Mouse (Mus musculus) small intestine, adult 2 months (tissue): ENCODE data around the gene Tmc6. TPM values are rescaled to one million over a fixed set of nuclear protein-coding genes. Genes with fewer than 3 reads are reported as not detected.

Source experiments
- H3K27ac ChIP-seq: fragments of 200-500 bp; 2 replicates; pipeline ENCODE4 v1.5.1; 2012; ENCODE audit warnings: low read depth, low read length, control low read depth, inconsistent platforms; ENCODE audit not compliant: insufficient read depth
- H3K27me3 ChIP-seq: fragments of 200-500 bp; 2 replicates; pipeline ENCODE4 v1.6.1; 2012; ENCODE audit warnings: mild to moderate bottlenecking, moderate library complexity, low read length, inconsistent platforms; ENCODE audit not compliant: control insufficient read depth, insufficient read depth
- H3K36me3 ChIP-seq: fragments of 200-500 bp; 2 replicates; pipeline ENCODE4 v1.6.1; 2012; ENCODE audit warnings: mild to moderate bottlenecking, low read length, control low read depth, inconsistent platforms; ENCODE audit not compliant: control insufficient read depth, insufficient read depth
- H3K4me1 ChIP-seq: fragments of 200-500 bp; 2 replicates; pipeline ENCODE4 v1.6.1; 2012; ENCODE audit warnings: low read length, inconsistent platforms, mixed read lengths; ENCODE audit not compliant: control insufficient read depth, insufficient read depth, insufficient read length
- H3K4me3 ChIP-seq: fragments of 200-500 bp; 2 replicates; pipeline ENCODE4 v1.5.1; 2012; ENCODE audit warnings: low read depth, mild to moderate bottlenecking, control low read depth, inconsistent platforms, low read length, moderate library complexity
- CTCF ChIP-seq: fragments of 200-500 bp; IDR thresholded peaks from 2 replicates; pipeline ENCODE4 v1.5.1; 2012; ENCODE audit warnings: low read depth, mild to moderate bottlenecking, control low read depth, inconsistent platforms, low read length, moderate library complexity, mixed read lengths; ENCODE audit not compliant: insufficient replicate concordance, insufficient read length; ENCODE audit errors: extremely low read depth
- POLR2A ChIP-seq: fragments of 200-500 bp; IDR thresholded peaks from 2 replicates; pipeline ENCODE4 v1.6.1; 2012; ENCODE audit warnings: low read depth, mild to moderate bottlenecking, control low read depth, inconsistent platforms, low read length, moderate library complexity
- WGBS: fragments of 180-500 bp; shearing (Covaris S2); methylation state at CpG from one replicate; pipeline ENCODE4 v1.1.7; 2018; 5-methylcytosine and 5-hydroxymethylcytosine counted together
- polyA plus RNA-seq: library from polyadenylated mRNA; depleted of rRNA; stranded (reverse); fragments of >200 nt; gene quantifications from 2 replicates; pipeline ENCODE4 v1.2.3, GENCODE M21; 2012

Tmc6 gene
- polyA plus RNA-seq, 1 experiment: 84.7 TPM

- Histone ChIP-seq H3K27me3 (no peaks in the 10 kb centered on the region), H3K4me1 (peaks cover 16% of the 10 kb centered on the region), H3K36me3 (peaks cover 54% of the 10 kb centered on the region), H3K4me3 (no peak overlapping the region), H3K27ac (no peak overlapping the region)
- no peak for TF ChIP-seq POLR2A
- no peak for TF ChIP-seq CTCF
- 90% methylated on average over 14 of the region's 14 CpGs for WGBS
Measured at GRCm38 (mm10) chr11:117776085-117776792, 5.8 kb downstream of the Tmc6 start.

- Histone ChIP-seq H3K4me3 (no peak overlapping the region), H3K27ac (no peak overlapping the region), H3K36me3 (peaks cover 57% of the 10 kb centered on the region), H3K4me1 (peaks cover 13% of the 10 kb centered on the region), H3K27me3 (no peaks in the 10 kb centered on the region)
- 88% methylated on average over 13 of the region's 13 CpGs for WGBS
- TF ChIP-seq CTCF (no peak), POLR2A (no peak)
Measured at GRCm38 (mm10) chr11:117775540-117775939, 6.5 kb downstream of the Tmc6 start.

GRCm38 (mm10) chr11:117774925-117775324 lies 7.1 kb downstream of the Tmc6 start:
- TF ChIP-seq CTCF: no peak
- no peak for TF ChIP-seq POLR2A
- H3K4me3 ChIP-seq: no peak overlapping the region
- H3K36me3 ChIP-seq: peaks cover 63% of the 10 kb centered on the region
- H3K27ac ChIP-seq: no peak overlapping the region
- H3K27me3 ChIP-seq: no peaks in the 10 kb centered on the region
- H3K4me1 ChIP-seq: peaks cover 13% of the 10 kb centered on the region
- WGBS: 91% methylated on average over 10 of the region's 10 CpGs

- Histone ChIP-seq H3K4me3 (no peak overlapping the region), H3K36me3 (peaks cover 58% of the 10 kb centered on the region), H3K27ac (no peak overlapping the region), H3K4me1 (peaks cover 11% of the 10 kb centered on the region), H3K27me3 (no peaks in the 10 kb centered on the region)
- TF ChIP-seq POLR2A (no peak), CTCF (no peak)
- WGBS: 90% methylated on average over 7 of the region's 7 CpGs
Measured at GRCm38 (mm10) chr11:117772352-117772751, 9.6 kb downstream of the Tmc6 start.

- Histone ChIP-seq H3K36me3 (peaks cover 66% of the 10 kb centered on the region), H3K27me3 (no peaks in the 10 kb centered on the region), H3K27ac (no peak overlapping the region), H3K4me3 (no peak overlapping the region), H3K4me1 (peaks cover 11% of the 10 kb centered on the region)
- TF ChIP-seq CTCF: no peak
- no peak for TF ChIP-seq POLR2A
- WGBS: 87% methylated on average over 10 of the region's 10 CpGs
Measured at GRCm38 (mm10) chr11:117770407-117770806, 11.6 kb downstream of the Tmc6 start.

GRCm38 (mm10) chr11:117769683-117770047 lies 12.3 kb downstream of the Tmc6 start:
- 89% methylated on average over 7 of the region's 7 CpGs for WGBS
- H3K27me3 ChIP-seq: no peaks in the 10 kb centered on the region
- no peak overlapping the region for H3K4me3 ChIP-seq
- peaks cover 66% of the 10 kb centered on the region for H3K36me3 ChIP-seq
- no peak for TF ChIP-seq CTCF
- TF ChIP-seq POLR2A: no peak
- peaks cover 11% of the 10 kb centered on the region for H3K4me1 ChIP-seq
- H3K27ac ChIP-seq: no peak overlapping the region

- Histone ChIP-seq H3K27me3 (no peaks in the 10 kb centered on the region), H3K36me3 (peaks cover 66% of the 10 kb centered on the region), H3K4me3 (peak overlapping the region; percentile 9; the same call in 1 of the 2 replicates), H3K27ac (peak overlapping the region; percentile 85), H3K4me1 (peaks cover 11% of the 10 kb centered on the region)
- TF ChIP-seq CTCF: no peak
- no peak for TF ChIP-seq POLR2A
- WGBS: 28% methylated on average over 20 of the region's 20 CpGs
Measured at GRCm38 (mm10) chr11:117768725-117769682, 13.0 kb downstream of the Tmc6 start.
